Mouse (Mus musculus) heart, adult 2 months (tissue): Measurements from ENCODE around the gene Sstr3. TPM values are rescaled to one million over a fixed set of nuclear protein-coding genes. Genes with fewer than 3 reads are reported as not detected.

Source experiments
- DNase-seq, 2 experiments: peaks; one replicate each; pipeline ENCODE4 v3.0.0; 2021
- H3K27ac ChIP-seq: fragments of 200-600 bp; 2 replicates; pipeline ENCODE4 v1.8.1; 2022
- H3K27me3 ChIP-seq: fragments of 200-500 bp; 2 replicates; pipeline ENCODE4 v1.6.1; 2012; ENCODE audit warnings: mild to moderate bottlenecking, low read length, inconsistent platforms, mixed read lengths; ENCODE audit not compliant: control insufficient read depth, insufficient read depth
- H3K36me3 ChIP-seq: fragments of 200-500 bp; 2 replicates; pipeline ENCODE4 v1.6.1; 2012; ENCODE audit warnings: low read length, inconsistent platforms; ENCODE audit not compliant: control insufficient read depth, insufficient read depth
- H3K4me1 ChIP-seq: fragments of 200-500 bp; 2 replicates; pipeline ENCODE4 v1.6.1; 2011; ENCODE audit warnings: low read length; ENCODE audit not compliant: control insufficient read depth, insufficient read depth
- H3K4me3 ChIP-seq: fragments of 200-600 bp; 2 replicates; pipeline ENCODE4 v1.8.1; 2022
- H3K79me2 ChIP-seq: fragments of 200-500 bp; replicated peaks from 2 replicates; pipeline ENCODE4 v1.6.1; 2012; ENCODE audit warnings: mild to moderate bottlenecking, inconsistent platforms, low read length, moderate library complexity, mixed read lengths; ENCODE audit not compliant: control insufficient read depth, insufficient read depth
- H3K9ac ChIP-seq: fragments of 200-500 bp; 2 replicates; pipeline ENCODE4 v1.6.1; 2012; ENCODE audit warnings: low read depth, mild to moderate bottlenecking, control low read depth, inconsistent platforms, low read length, mixed read lengths
- CTCF ChIP-seq: fragments of 200-600 bp; IDR thresholded peaks from 2 replicates; pipeline ENCODE4 v1.8.1; 2022; ENCODE audit warnings: antibody characterized with exemption, mild to moderate bottlenecking, moderate library complexity
- EP300 ChIP-seq: fragments of 200-500 bp; IDR thresholded peaks from 2 replicates; pipeline ENCODE4 v1.6.1; 2011; ENCODE audit warnings: low read depth, low read length, control low read depth; ENCODE audit not compliant: insufficient read depth
- POLR2A ChIP-seq: fragments of 200-500 bp; IDR thresholded peaks from 2 replicates; pipeline ENCODE4 v1.6.1; 2011; ENCODE audit warnings: mild to moderate bottlenecking, low read depth, low read length, control low read depth; ENCODE audit not compliant: insufficient read depth
- WGBS: fragments of 180-500 bp; shearing (Covaris S2); methylation state at CpG from one replicate; pipeline ENCODE4 v1.1.7; 2018; 5-methylcytosine and 5-hydroxymethylcytosine counted together
- intact Hi-C: fragments of 180-260 bp; cut with DNase I; formaldehyde crosslinking; loops from one replicate; pipeline ENCODE4 v1.15.1; 2025
- polyA plus RNA-seq: library from polyadenylated mRNA; depleted of rRNA; stranded (reverse); fragments of >200 nt; gene quantifications from 2 replicates; pipeline ENCODE4 v1.2.3, GENCODE M21; 2012
- total RNA-seq, 2 experiments: library from RNA; stranded (reverse); gene quantifications; 2 replicates each; pipeline ENCODE4 v1.2.3; 2021

The Sstr3 gene
- total and polyA plus RNA-seq, 3 experiments = not detected

GRCm38 (mm10) chr15:78588900-78589299, 44.4 kb upstream of the Sstr3 start:
- no peak overlapping the region for H3K4me3 ChIP-seq
- TF ChIP-seq EP300 (no peak), CTCF (no peak), POLR2A (no peak)
- intact Hi-C loops = loop anchor here (10.0 kb wide), 1 partner anchor 156 kb away; no protein-coding TSS in a partner anchor
- no peaks in the 10 kb centered on the region for H3K36me3 ChIP-seq
- no peaks in the 10 kb centered on the region for H3K27me3 ChIP-seq
- H3K4me1 ChIP-seq = no peaks in the 10 kb centered on the region; the same call in 1 of the 2 replicates
- H3K27ac ChIP-seq = no peak overlapping the region
- no peaks in the 10 kb centered on the region for H3K79me2 ChIP-seq
- peak in 1 of 2 experiments; percentile 62 for DNase-seq
- 79% methylated on average over 4 of the region's 4 CpGs for WGBS
- no peak overlapping the region for H3K9ac ChIP-seq

- intact Hi-C loops = loop anchor here (10.0 kb wide), 1 partner anchor 157 kb away; no protein-coding TSS in a partner anchor
- no peaks in the 10 kb centered on the region for H3K36me3 ChIP-seq
- DNase-seq = no peak
- H3K27me3 ChIP-seq = no peaks in the 10 kb centered on the region
- no peaks in the 10 kb centered on the region; the same call in 1 of the 2 replicates for H3K4me1 ChIP-seq
- TF ChIP-seq CTCF (no peak), POLR2A (no peak), EP300 (no peak)
- H3K79me2 ChIP-seq = no peaks in the 10 kb centered on the region
- H3K4me3 ChIP-seq = no peak overlapping the region
- WGBS = 67% methylated on average over 4 of the region's 4 CpGs
- H3K9ac ChIP-seq = no peak overlapping the region
- H3K27ac ChIP-seq = no peak overlapping the region
Observed at GRCm38 (mm10) chr15:78588049-78588448, 43.6 kb upstream of the Sstr3 start.

GRCm38 (mm10) chr15:78587050-78587994, 42.8 kb upstream of the Sstr3 start:
- Histone ChIP-seq H3K27ac (no peak overlapping the region), H3K36me3 (no peaks in the 10 kb centered on the region), H3K27me3 (no peaks in the 10 kb centered on the region), H3K9ac (no peak overlapping the region), H3K4me1 (no peaks in the 10 kb centered on the region; the same call in 1 of the 2 replicates), H3K4me3 (no peak overlapping the region), H3K79me2 (no peaks in the 10 kb centered on the region)
- intact Hi-C loops = loop anchor here (10.0 kb wide), 1 partner anchor 157 kb away; no protein-coding TSS in a partner anchor
- TF ChIP-seq CTCF (peak; percentile 96; the same call in 1 of the 2 replicates), POLR2A (no peak), EP300 (no peak)
- DNase-seq = peak; percentile 82 to 89
- 51% methylated on average over 18 of the region's 18 CpGs for WGBS

GRCm38 (mm10) chr15:78585404-78585803, 40.9 kb upstream of the Sstr3 start:
- H3K27ac ChIP-seq = no peak overlapping the region
- peaks cover 3% of the 10 kb centered on the region for H3K4me1 ChIP-seq
- H3K27me3 ChIP-seq = no peaks in the 10 kb centered on the region
- H3K4me3 ChIP-seq = no peak overlapping the region
- TF ChIP-seq EP300 (no peak), POLR2A (no peak), CTCF (no peak)
- no peaks in the 10 kb centered on the region for H3K36me3 ChIP-seq
- intact Hi-C loops = loop anchor here (10.0 kb wide), 1 partner anchor 159 kb away; no protein-coding TSS in a partner anchor
- no peaks in the 10 kb centered on the region for H3K79me2 ChIP-seq
- H3K9ac ChIP-seq = no peak overlapping the region
- WGBS = 88% methylated on average over 7 of the region's 7 CpGs
- DNase-seq = no peak

GRCm38 (mm10) chr15:78583352-78583751, 38.9 kb upstream of the Sstr3 start:
- 29% methylated on average over 11 of the region's 11 CpGs for WGBS
- Histone ChIP-seq H3K27ac (no peak overlapping the region), H3K79me2 (no peaks in the 10 kb centered on the region), H3K4me3 (no peak overlapping the region), H3K9ac (no peak overlapping the region), H3K27me3 (no peaks in the 10 kb centered on the region), H3K4me1 (peaks cover 5% of the 10 kb centered on the region), H3K36me3 (no peaks in the 10 kb centered on the region)
- intact Hi-C loops = loop anchor here (5.0 to 10.0 kb wide), 2 partner anchors 51 to 161 kb away; partner anchors contain the start of gene C1qtnf6
- DNase-seq = no peak
- no peak for TF ChIP-seq POLR2A
- TF ChIP-seq EP300 = no peak

- Histone ChIP-seq H3K27ac (no peak overlapping the region), H3K9ac (no peak overlapping the region), H3K79me2 (no peaks in the 10 kb centered on the region), H3K36me3 (no peaks in the 10 kb centered on the region), H3K4me3 (no peak overlapping the region), H3K27me3 (no peaks in the 10 kb centered on the region), H3K4me1 (peaks cover 5% of the 10 kb centered on the region)
- TF ChIP-seq EP300 (no peak), CTCF (no peak), POLR2A (no peak)
- no peak for DNase-seq
- intact Hi-C loops = no loop called here
- 69% methylated on average over 4 of the region's 4 CpGs for WGBS
Observed at GRCm38 (mm10) chr15:78576284-78576810, 31.9 kb upstream of the Sstr3 start.
